Mouse (Mus musculus) kidney, adult 2 months (tissue): Measurements from ENCODE around the gene Fnbp1l. TPM values are rescaled to one million over a fixed set of nuclear protein-coding genes. Genes with fewer than 3 reads are reported as not detected.

ENCODE experiments used
- DNase-seq: peaks from one replicate; pipeline ENCODE4 v3.0.0; 2021
- H3K27ac ChIP-seq: fragments of 200-500 bp; 2 replicates; pipeline ENCODE4 v1.5.1; 2012; ENCODE audit warnings: low read depth, low read length, control low read depth, inconsistent platforms; ENCODE audit not compliant: insufficient read depth
- H3K27me3 ChIP-seq: fragments of 200-500 bp; replicated peaks from 2 replicates; pipeline ENCODE4 v1.6.1; 2012; ENCODE audit warnings: mild to moderate bottlenecking, moderate library complexity, low read length, inconsistent platforms; ENCODE audit not compliant: control insufficient read depth, insufficient read depth
- H3K36me3 ChIP-seq: fragments of 200-500 bp; 2 replicates; pipeline ENCODE4 v1.6.1; 2012; ENCODE audit warnings: mild to moderate bottlenecking, moderate library complexity, low read length, inconsistent platforms; ENCODE audit not compliant: control insufficient read depth, insufficient read depth
- H3K4me1 ChIP-seq: fragments of 200-500 bp; 2 replicates; pipeline ENCODE4 v1.6.1; 2011; ENCODE audit warnings: low read length; ENCODE audit not compliant: control insufficient read depth, insufficient read depth
- H3K4me3 ChIP-seq: fragments of 200-500 bp; 2 replicates; pipeline ENCODE4 v1.5.1; 2011; ENCODE audit warnings: mild to moderate bottlenecking, low read depth, low read length, control low read depth; ENCODE audit not compliant: insufficient read depth
- CTCF ChIP-seq: fragments of 200-500 bp; conservative IDR thresholded peaks from 2 replicates; pipeline ENCODE4 v1.5.1; 2011; ENCODE audit warnings: low read depth, mild to moderate bottlenecking, control low read depth, low read length, moderate library complexity, mixed read lengths; ENCODE audit not compliant: insufficient read depth, insufficient read length
- POLR2A ChIP-seq: fragments of 200-500 bp; IDR thresholded peaks from one replicate; pipeline ENCODE4 v1.6.1; 2011; ENCODE audit warnings: low read depth, low read length, control low read depth
- WGBS: fragments of 180-500 bp; shearing (Covaris S2); methylation state at CpG from one replicate; pipeline ENCODE4 v1.1.7; 2018; 5-methylcytosine and 5-hydroxymethylcytosine counted together
- polyA plus RNA-seq: library from polyadenylated mRNA; depleted of rRNA; stranded (reverse); fragments of >200 nt; gene quantifications from 2 replicates; pipeline ENCODE4 v1.2.3, GENCODE M21; 2012

Fnbp1l gene
- polyA plus RNA-seq, 1 experiment, result 23.0 TPM

DNA sequence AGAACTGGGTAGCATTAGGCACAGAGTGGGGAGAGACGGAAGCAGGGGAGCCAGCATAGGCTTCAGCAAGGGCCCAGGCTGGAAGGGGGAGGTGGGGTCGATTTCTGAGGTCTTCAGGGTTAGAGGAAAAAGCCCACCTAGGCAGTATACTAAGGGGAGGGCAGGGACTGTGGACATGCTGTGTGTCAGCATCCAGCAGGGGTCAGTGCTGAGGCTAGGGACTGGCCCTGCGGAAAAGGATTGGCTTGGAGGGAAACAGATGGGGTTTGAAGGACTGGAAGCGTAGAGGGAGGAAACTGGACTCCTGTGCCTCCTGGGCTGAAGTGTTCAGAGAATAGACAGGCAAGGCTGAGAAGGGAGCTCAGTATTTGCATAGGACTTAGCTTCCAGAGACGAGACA, 110.4 kb downstream of the Fnbp1l start:
- DNase-seq, result peak; percentile 78
- no peak overlapping the region for H3K4me3 ChIP-seq
- TF ChIP-seq POLR2A (no peak), CTCF (peak; percentile 94)
- peaks cover 28% of the 10 kb centered on the region for H3K4me1 ChIP-seq
- 35% methylated on average over 5 of the region's 5 CpGs for WGBS
- no peaks in the 10 kb centered on the region for H3K36me3 ChIP-seq
- H3K27ac ChIP-seq, result peak overlapping the region; percentile 97
- no peaks in the 10 kb centered on the region for H3K27me3 ChIP-seq

GRCm38 (mm10) chr3:122507826-122508225, 111.7 kb downstream of the Fnbp1l start:
- Histone ChIP-seq H3K4me1 (peaks cover 25% of the 10 kb centered on the region), H3K27me3 (no peaks in the 10 kb centered on the region), H3K27ac (no peak overlapping the region), H3K36me3 (no peaks in the 10 kb centered on the region), H3K4me3 (no peak overlapping the region)
- 90% methylated on average over 14 of the region's 14 CpGs for WGBS
- TF ChIP-seq CTCF (no peak), POLR2A (no peak)
- DNase-seq, result no peak

DNA sequence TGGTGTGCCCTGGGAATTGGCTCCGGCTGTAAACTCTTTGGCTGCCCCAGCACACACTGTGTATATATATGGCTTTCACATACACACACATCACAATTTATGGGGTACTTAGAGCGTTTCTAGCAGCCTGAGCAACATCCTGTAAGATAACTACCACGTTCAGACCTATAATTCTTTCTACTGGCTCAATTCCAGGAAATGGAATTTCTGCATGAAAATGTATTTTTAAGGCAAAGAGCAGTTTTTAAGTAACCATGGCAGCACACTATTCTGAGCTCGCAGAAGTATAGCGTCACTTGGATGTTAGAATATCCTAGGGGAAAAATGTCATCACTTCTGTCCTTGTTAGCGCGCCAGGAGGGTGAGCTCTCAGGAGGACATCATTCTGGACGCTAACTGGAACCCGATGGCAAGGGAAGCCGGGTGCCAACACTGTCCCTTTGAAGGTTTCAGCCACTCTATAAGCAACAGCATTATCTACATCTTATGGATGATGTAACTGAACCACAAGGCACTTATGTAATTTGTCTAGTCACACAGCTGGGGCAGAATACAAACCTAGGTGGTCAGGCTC, 113.1 kb downstream of the Fnbp1l start:
- Histone ChIP-seq H3K36me3 (no peaks in the 10 kb centered on the region), H3K4me1 (peaks cover 22% of the 10 kb centered on the region), H3K27me3 (no peaks in the 10 kb centered on the region), H3K4me3 (no peak overlapping the region), H3K27ac (no peak overlapping the region)
- WGBS, result 68% methylated on average over 10 of the region's 10 CpGs
- no peak for DNase-seq
- no peak for TF ChIP-seq POLR2A
- no peak for TF ChIP-seq CTCF

- Histone ChIP-seq H3K36me3 (no peaks in the 10 kb centered on the region), H3K27me3 (no peaks in the 10 kb centered on the region), H3K4me3 (no peak overlapping the region), H3K27ac (no peak overlapping the region), H3K4me1 (no peaks in the 10 kb centered on the region)
- 91% methylated on average over 9 of the region's 9 CpGs for WGBS
- TF ChIP-seq CTCF (no peak), POLR2A (no peak)
- DNase-seq, result no peak
Measured at GRCm38 (mm10) chr3:122500929-122501328, 118.6 kb downstream of the Fnbp1l start.

DNA sequence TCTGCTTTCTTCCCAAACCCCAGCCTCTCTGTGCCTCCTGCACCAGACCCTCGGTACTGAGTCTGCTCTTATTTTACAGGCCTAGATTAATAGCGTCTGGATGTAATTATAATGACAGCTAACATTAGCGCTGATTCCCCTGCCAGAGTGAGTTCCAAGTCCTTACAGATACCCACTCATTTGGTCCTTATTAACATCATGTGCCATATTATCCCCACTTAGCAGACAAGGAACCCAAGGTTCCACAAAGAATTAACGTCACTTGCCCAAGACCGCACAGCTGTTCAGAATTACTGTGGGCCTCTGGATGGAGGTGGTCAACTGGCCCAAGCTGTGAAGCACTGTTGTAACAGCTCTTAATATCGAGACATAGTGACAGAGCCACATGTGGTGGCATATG, 119.9 kb downstream of the Fnbp1l start:
- WGBS, result 96% methylated on average over 6 of the region's 6 CpGs
- Histone ChIP-seq H3K4me1 (no peaks in the 10 kb centered on the region), H3K27ac (no peak overlapping the region), H3K36me3 (no peaks in the 10 kb centered on the region), H3K27me3 (no peaks in the 10 kb centered on the region), H3K4me3 (no peak overlapping the region)
- TF ChIP-seq POLR2A, result no peak
- no peak for TF ChIP-seq CTCF
- DNase-seq, result no peak

- H3K4me3 ChIP-seq, result no peak overlapping the region
- WGBS, result 91% methylated on average over 7 of the region's 7 CpGs
- H3K27me3 ChIP-seq, result no peaks in the 10 kb centered on the region
- no peak for DNase-seq
- no peak overlapping the region for H3K27ac ChIP-seq
- no peak for TF ChIP-seq POLR2A
- TF ChIP-seq CTCF, result no peak
- H3K36me3 ChIP-seq, result no peaks in the 10 kb centered on the region
- no peaks in the 10 kb centered on the region for H3K4me1 ChIP-seq
Measured at GRCm38 (mm10) chr3:122498528-122498927, 121.0 kb downstream of the Fnbp1l start.

DNA sequence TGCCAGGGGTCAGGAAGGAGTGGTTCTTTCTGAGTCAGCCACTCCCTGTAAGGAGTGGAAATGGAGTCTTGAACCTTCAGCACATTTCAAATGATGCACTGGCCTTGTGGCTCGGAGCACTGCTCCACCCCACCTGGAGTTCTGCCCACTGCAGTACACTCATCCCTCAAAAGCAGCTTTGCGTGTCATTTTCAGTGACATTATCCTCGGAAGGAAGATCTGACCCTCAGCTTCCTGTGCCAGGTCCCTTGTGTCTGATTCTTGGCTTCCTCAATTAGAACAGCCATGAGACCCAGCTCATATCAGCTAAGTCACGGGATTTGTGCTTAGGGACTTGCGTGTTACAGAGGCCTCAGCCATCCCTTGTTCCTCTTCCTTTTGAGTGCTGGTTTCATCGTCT, 121.6 kb downstream of the Fnbp1l start:
- H3K4me1 ChIP-seq, result no peaks in the 10 kb centered on the region
- 65% methylated on average over 6 of the region's 6 CpGs for WGBS
- no peak overlapping the region for H3K27ac ChIP-seq
- no peaks in the 10 kb centered on the region for H3K27me3 ChIP-seq
- peak; percentile 64 for DNase-seq
- H3K36me3 ChIP-seq, result no peaks in the 10 kb centered on the region
- H3K4me3 ChIP-seq, result no peak overlapping the region
- no peak for TF ChIP-seq POLR2A
- no peak for TF ChIP-seq CTCF

- TF ChIP-seq CTCF, result no peak
- H3K27me3 ChIP-seq, result no peaks in the 10 kb centered on the region
- H3K27ac ChIP-seq, result no peak overlapping the region
- no peaks in the 10 kb centered on the region for H3K36me3 ChIP-seq
- 62% methylated on average over 6 of the region's 6 CpGs for WGBS
- H3K4me1 ChIP-seq, result no peaks in the 10 kb centered on the region
- DNase-seq, result no peak
- no peak overlapping the region for H3K4me3 ChIP-seq
Measured at GRCm38 (mm10) chr3:122494764-122495163, 124.8 kb downstream of the Fnbp1l start.
